Mouse (Mus musculus): ENCODE data around the gene Spata2. TPM values are rescaled to one million over a fixed set of nuclear protein-coding genes. Genes with fewer than 3 reads are reported as not detected.
A peak's percentile ranks its signal among the peaks of the same experiment; 100 is the strongest.

Spata2 gene
- polyA plus RNA-seq, 1 experiment from 2014 or later, result 24.8 TPM

- H3K36me3 ChIP-seq (ENCODE audit: control insufficient read depth, insufficient read depth, low read length), result peaks cover 23% of the 10 kb centered on the region
- WGBS, result 93% methylated on average over 8 of the region's 8 CpGs
- ATAC-seq (ENCODE audit: low read depth), result no peak
These were observed 45.1 kb downstream of the Spata2 start for GRCm38 (mm10) chr2:167447629-167448028.

GRCm38 (mm10) chr2:167447207-167447606, 45.5 kb downstream of the Spata2 start:
- no peaks in the 10 kb centered on the region for H3K9me3 ChIP-seq (ENCODE audit: control insufficient read depth, low read length)
- no peak overlapping the region for H3K4me3 ChIP-seq (ENCODE audit: low read depth, low read length)
- no peak overlapping the region for H3K9ac ChIP-seq (replicated peaks; ENCODE audit: low read depth, low read length)
- 96% methylated on average over 7 of the region's 7 CpGs for WGBS
- H3K27me3 ChIP-seq (ENCODE audit: control insufficient read depth, insufficient read depth, low read length), result no peaks in the 10 kb centered on the region
- no peak overlapping the region for H3K27ac ChIP-seq (ENCODE audit: low read depth, low read length)
- no peaks in the 10 kb centered on the region for H3K4me1 ChIP-seq (ENCODE audit: control insufficient read depth, insufficient read depth, low read length)
- no peak for ATAC-seq (ENCODE audit: low read depth)
- no peak overlapping the region for H3K4me2 ChIP-seq (ENCODE audit: low read depth, low read length)
- H3K36me3 ChIP-seq (ENCODE audit: control insufficient read depth, insufficient read depth, low read length), result peaks cover 24% of the 10 kb centered on the region

More at GRCm38 (mm10) chr2:167447629-167448028, 45.1 kb downstream of the Spata2 start:
- H3K4me2 ChIP-seq (ENCODE audit: low read depth, low read length), result no peak overlapping the region
- H3K9me3 ChIP-seq (ENCODE audit: control insufficient read depth, low read length), result no peaks in the 10 kb centered on the region
- H3K4me3 ChIP-seq (ENCODE audit: low read depth, low read length), result no peak overlapping the region
- no peak overlapping the region for H3K9ac ChIP-seq (replicated peaks; ENCODE audit: low read depth, low read length)
- no peaks in the 10 kb centered on the region for H3K4me1 ChIP-seq (ENCODE audit: control insufficient read depth, insufficient read depth, low read length)
- H3K27me3 ChIP-seq (ENCODE audit: control insufficient read depth, insufficient read depth, low read length), result no peaks in the 10 kb centered on the region
- H3K27ac ChIP-seq (ENCODE audit: low read depth, low read length), result no peak overlapping the region

GRCm38 (mm10) chr2:167445911-167446780, 46.5 kb downstream of the Spata2 start:
- Histone ChIP-seq H3K4me2 (ENCODE audit: low read depth, low read length) (no peak overlapping the region), H3K9ac (replicated peaks; ENCODE audit: low read depth, low read length) (no peak overlapping the region), H3K27me3 (ENCODE audit: control insufficient read depth, insufficient read depth, low read length) (no peaks in the 10 kb centered on the region), H3K9me3 (ENCODE audit: control insufficient read depth, low read length) (no peaks in the 10 kb centered on the region), H3K4me3 (ENCODE audit: low read depth, low read length) (no peak overlapping the region), H3K27ac (ENCODE audit: low read depth, low read length) (peak overlapping the region; percentile 4; the same call in 1 of the 2 replicates), H3K36me3 (ENCODE audit: control insufficient read depth, insufficient read depth, low read length) (peaks cover 22% of the 10 kb centered on the region), H3K4me1 (ENCODE audit: control insufficient read depth, insufficient read depth, low read length) (no peaks in the 10 kb centered on the region)
- whole genome bisulfite sequencing, result 82% methylated on average over 20 of the region's 20 CpGs
- ATAC-seq (ENCODE audit: low read depth), result no peak

- Histone ChIP-seq H3K4me2 (ENCODE audit: low read depth, low read length) (no peak overlapping the region), H3K36me3 (ENCODE audit: control insufficient read depth, insufficient read depth, low read length) (peaks cover 17% of the 10 kb centered on the region), H3K4me3 (ENCODE audit: low read depth, low read length) (no peak overlapping the region), H3K4me1 (ENCODE audit: control insufficient read depth, insufficient read depth, low read length) (no peaks in the 10 kb centered on the region), H3K27ac (ENCODE audit: low read depth, low read length) (no peak overlapping the region), H3K27me3 (ENCODE audit: control insufficient read depth, insufficient read depth, low read length) (no peaks in the 10 kb centered on the region), H3K9me3 (ENCODE audit: control insufficient read depth, low read length) (no peaks in the 10 kb centered on the region), H3K9ac (replicated peaks; ENCODE audit: low read depth, low read length) (no peak overlapping the region)
- 95% methylated on average over 4 of the region's 4 CpGs for WGBS
- no peak for ATAC-seq (ENCODE audit: low read depth)
These were observed 49.1 kb downstream of the Spata2 start for GRCm38 (mm10) chr2:167443411-167444193.

- no peak overlapping the region for H3K9ac ChIP-seq (replicated peaks; ENCODE audit: low read depth, low read length)
- no peaks in the 10 kb centered on the region for H3K9me3 ChIP-seq (ENCODE audit: control insufficient read depth, low read length)
- H3K4me3 ChIP-seq (ENCODE audit: low read depth, low read length), result no peak overlapping the region
- H3K4me1 ChIP-seq (ENCODE audit: control insufficient read depth, insufficient read depth, low read length), result no peaks in the 10 kb centered on the region
- no peak for ATAC-seq (ENCODE audit: low read depth)
- H3K27me3 ChIP-seq (ENCODE audit: control insufficient read depth, insufficient read depth, low read length), result no peaks in the 10 kb centered on the region
- no peak overlapping the region for H3K4me2 ChIP-seq (ENCODE audit: low read depth, low read length)
- 0 out of 2 replicates have a peak, but pooled peaks cover 13% of the 10 kb centered on the region for H3K36me3 ChIP-seq (ENCODE audit: control insufficient read depth, insufficient read depth, low read length)
- H3K27ac ChIP-seq (ENCODE audit: low read depth, low read length), result no peak overlapping the region
- 100% methylated on average over 3 of the region's 3 CpGs for WGBS
These were observed 53.3 kb downstream of the Spata2 start for GRCm38 (mm10) chr2:167439422-167439821.

- 0 out of 2 replicates have a peak, but pooled peaks cover 7% of the 10 kb centered on the region for H3K36me3 ChIP-seq (ENCODE audit: control insufficient read depth, insufficient read depth, low read length)
- no peak overlapping the region for H3K4me2 ChIP-seq (ENCODE audit: low read depth, low read length)
- WGBS, result 92% methylated on average over 5 of the region's 5 CpGs
- no peaks in the 10 kb centered on the region for H3K27me3 ChIP-seq (ENCODE audit: control insufficient read depth, insufficient read depth, low read length)
- H3K4me3 ChIP-seq (ENCODE audit: low read depth, low read length), result no peak overlapping the region
- H3K4me1 ChIP-seq (ENCODE audit: control insufficient read depth, insufficient read depth, low read length), result no peaks in the 10 kb centered on the region
- no peak overlapping the region for H3K9ac ChIP-seq (replicated peaks; ENCODE audit: low read depth, low read length)
- H3K27ac ChIP-seq (ENCODE audit: low read depth, low read length), result no peak overlapping the region
- no peaks in the 10 kb centered on the region for H3K9me3 ChIP-seq (ENCODE audit: control insufficient read depth, low read length)
- ATAC-seq (ENCODE audit: low read depth), result no peak
These were observed 56.3 kb downstream of the Spata2 start for GRCm38 (mm10) chr2:167436371-167436770.

- Histone ChIP-seq H3K4me1 (ENCODE audit: control insufficient read depth, insufficient read depth, low read length) (no peaks in the 10 kb centered on the region), H3K36me3 (ENCODE audit: control insufficient read depth, insufficient read depth, low read length) (0 out of 2 replicates have a peak, but pooled peaks cover 3% of the 10 kb centered on the region), H3K4me2 (ENCODE audit: low read depth, low read length) (no peak overlapping the region), H3K27me3 (ENCODE audit: control insufficient read depth, insufficient read depth, low read length) (no peaks in the 10 kb centered on the region), H3K9ac (replicated peaks; ENCODE audit: low read depth, low read length) (no peak overlapping the region), H3K27ac (ENCODE audit: low read depth, low read length) (no peak overlapping the region), H3K4me3 (ENCODE audit: low read depth, low read length) (no peak overlapping the region), H3K9me3 (ENCODE audit: control insufficient read depth, low read length) (no peaks in the 10 kb centered on the region)
- 93% methylated on average over 2 of the region's 2 CpGs for WGBS
- no peak for ATAC-seq (ENCODE audit: low read depth)
These were observed 57.1 kb downstream of the Spata2 start for GRCm38 (mm10) chr2:167435631-167436030.

GRCm38 (mm10) chr2:167434570-167434969, 58.1 kb downstream of the Spata2 start:
- Histone ChIP-seq H3K9ac (replicated peaks; ENCODE audit: low read depth, low read length) (no peak overlapping the region), H3K4me2 (ENCODE audit: low read depth, low read length) (no peak overlapping the region), H3K4me1 (ENCODE audit: control insufficient read depth, insufficient read depth, low read length) (no peaks in the 10 kb centered on the region), H3K27me3 (ENCODE audit: control insufficient read depth, insufficient read depth, low read length) (no peaks in the 10 kb centered on the region), H3K36me3 (ENCODE audit: control insufficient read depth, insufficient read depth, low read length) (0 out of 2 replicates have a peak, but pooled peaks cover 3% of the 10 kb centered on the region), H3K4me3 (ENCODE audit: low read depth, low read length) (no peak overlapping the region), H3K9me3 (ENCODE audit: control insufficient read depth, low read length) (no peaks in the 10 kb centered on the region), H3K27ac (ENCODE audit: low read depth, low read length) (no peak overlapping the region)
- WGBS, result 94% methylated on average over 6 of the region's 6 CpGs
- ATAC-seq (ENCODE audit: low read depth), result no peak

GRCm38 (mm10) chr2:167431418-167431776, 61.3 kb downstream of the Spata2 start:
- Histone ChIP-seq H3K4me3 (ENCODE audit: low read depth, low read length) (no peak overlapping the region), H3K27ac (ENCODE audit: low read depth, low read length) (no peak overlapping the region), H3K9me3 (ENCODE audit: control insufficient read depth, low read length) (no peaks in the 10 kb centered on the region), H3K36me3 (ENCODE audit: control insufficient read depth, insufficient read depth, low read length) (peaks cover 7% of the 10 kb centered on the region), H3K4me2 (ENCODE audit: low read depth, low read length) (no peak overlapping the region), H3K4me1 (ENCODE audit: control insufficient read depth, insufficient read depth, low read length) (no peaks in the 10 kb centered on the region), H3K9ac (replicated peaks; ENCODE audit: low read depth, low read length) (no peak overlapping the region), H3K27me3 (ENCODE audit: control insufficient read depth, insufficient read depth, low read length) (no peaks in the 10 kb centered on the region)
- no peak for ATAC-seq (ENCODE audit: low read depth)
- 86% methylated on average over 7 of the region's 7 CpGs for WGBS

Data from neural tube, embryonic 14.5 days (tissue).